In genomic region chr12:112100106-112100505, GRCm38 (mm10) we compare ENCODE assay signal across 25 mouse cellular contexts. TPM values are rescaled to one million over a fixed set of nuclear protein-coding genes. Genes with fewer than 3 reads are reported as not detected.
DNase-seq lines count a peak whose midpoint lies in the region; ATAC-seq lines count a peak whose summit lies in the region.
"Had no signal": no experiment of that assay in that cellular context is flagged by ENCODE, and none has a peak within 500 bp of the region (broad histone marks: within the 10 kb centered on the region; RNA-seq: fewer than 3 reads in every experiment).

No protein-coding gene starts in this region.

- WGBS in forebrain, embryonic 11.5 days = 64% methylated on average over 4 of the region's 4 CpGs
- WGBS in forebrain, embryonic 12.5 days = 51% methylated on average over 4 of the region's 4 CpGs
- WGBS in kidney, embryonic 14.5 days = 71% methylated on average over 4 of the region's 4 CpGs

- no peak overlapping the region for H3K27ac ChIP-seq in forebrain, embryonic 11.5 days (ENCODE audit: low read depth, low read length)
- no peak overlapping the region for H3K27ac ChIP-seq in forebrain, embryonic 12.5 days
- no peak overlapping the region for H3K27ac ChIP-seq in kidney, embryonic 14.5 days (ENCODE audit: low read depth, low read length)

- no peaks in the 10 kb centered on the region for H3K36me3 ChIP-seq in forebrain, embryonic 11.5 days (ENCODE audit: control insufficient read depth, insufficient read depth, low read length)
- H3K36me3 ChIP-seq in forebrain, embryonic 12.5 days (replicated peaks) = no peaks in the 10 kb centered on the region
- H3K36me3 ChIP-seq in kidney, embryonic 14.5 days (ENCODE audit: control insufficient read depth, insufficient read depth, low read length) = no peaks in the 10 kb centered on the region
- H3K36me3 ChIP-seq: G1E had no signal

- ATAC-seq in forebrain, embryonic 11.5 days (replicated peaks; ENCODE audit: low FRiP score) = no peak
- ATAC-seq in forebrain, embryonic 12.5 days (ENCODE audit: low FRiP score) = no peak
- ATAC-seq in kidney, embryonic 14.5 days (ENCODE audit: low FRiP score, low TSS enrichment) = no peak
- ATAC-seq: activated CD4-positive, CD25-positive, alpha-beta regulatory T cell, adult 4 months; CD4-positive, CD25-positive, alpha-beta regulatory T cell, adult 4 months; Patski had no signal

- no peak overlapping the region for H3K9ac ChIP-seq in forebrain, embryonic 11.5 days (ENCODE audit: low read length)
- no peak overlapping the region for H3K9ac ChIP-seq in forebrain, embryonic 12.5 days
- H3K9ac ChIP-seq in kidney, embryonic 14.5 days (ENCODE audit: low read depth, low read length) = no peak overlapping the region

- no peak overlapping the region for H3K4me2 ChIP-seq in forebrain, embryonic 11.5 days (ENCODE audit: low read depth, low read length, severe bottlenecking)
- no peak overlapping the region for H3K4me2 ChIP-seq in forebrain, embryonic 12.5 days
- no peak overlapping the region for H3K4me2 ChIP-seq in kidney, embryonic 14.5 days (replicated peaks; ENCODE audit: low read depth, low read length)

- H3K9me3 ChIP-seq in forebrain, embryonic 11.5 days (ENCODE audit: control insufficient read depth, low read length) = no peaks in the 10 kb centered on the region
- H3K9me3 ChIP-seq in forebrain, embryonic 12.5 days = no peaks in the 10 kb centered on the region
- H3K9me3 ChIP-seq in kidney, embryonic 14.5 days (ENCODE audit: control insufficient read depth, low read length) = no peaks in the 10 kb centered on the region
- H3K9me3 ChIP-seq: G1E had no signal

- H3K4me3 ChIP-seq in forebrain, embryonic 11.5 days (ENCODE audit: low read depth, low read length) = no peak overlapping the region
- no peak overlapping the region for H3K4me3 ChIP-seq in forebrain, embryonic 12.5 days (replicated peaks)
- H3K4me3 ChIP-seq in kidney, embryonic 14.5 days (ENCODE audit: low read length) = no peak overlapping the region

- no peaks in the 10 kb centered on the region for H3K27me3 ChIP-seq in forebrain, embryonic 11.5 days (ENCODE audit: control insufficient read depth, insufficient read depth, low read length)
- 0 out of 2 replicates have a peak, but pooled peaks cover 5% of the 10 kb centered on the region for H3K27me3 ChIP-seq in forebrain, embryonic 12.5 days
- no peaks in the 10 kb centered on the region for H3K27me3 ChIP-seq in kidney, embryonic 14.5 days (ENCODE audit: control insufficient read depth, insufficient read depth, low read length)

- no peaks in the 10 kb centered on the region for H3K4me1 ChIP-seq in forebrain, embryonic 11.5 days (replicated peaks; ENCODE audit: control insufficient read depth, insufficient read depth, low read length)
- no peaks in the 10 kb centered on the region for H3K4me1 ChIP-seq in forebrain, embryonic 12.5 days
- H3K4me1 ChIP-seq in kidney, embryonic 14.5 days (ENCODE audit: control insufficient read depth, insufficient read depth, low read length) = 0 out of 2 replicates have a peak, but pooled peaks cover 4% of the 10 kb centered on the region

- DNase-seq in forebrain, embryonic 11.5 days (ENCODE audit: low spot score) = peak; percentile 41
- DNase-seq in testis, postnatal 14 days (ENCODE audit: low spot score) = peak; percentile 51
- DNase-seq in testis, postnatal 10 days (ENCODE audit: low spot score) = no peak
- DNase-seq in Muller cell, postnatal 12 days (ENCODE audit: inconsistent ontology term) = peak; percentile 53
- DNase-seq in fibroblast of lung, adult 2 months (ENCODE audit: low read depth) = peak; percentile 62
- no peak for DNase-seq in gastrocnemius, adult 8-10 months (ENCODE audit: low spot score in 2 of 2)
- DNase-seq: adrenal gland, adult 2 months; adrenal gland, adult 8-10 months; adrenal gland, postnatal 10 days; adrenal gland, postnatal 14 days; adrenal gland, postnatal 25 days; adrenal gland, postnatal 36 days; B cell, adult 2 months; cerebellum, adult 11 months; cerebellum, adult 11-12 months; cerebellum, adult 18-20 months had no signal

RNA-seq across cellular contexts. Expression of gene Aspg, which starts 6.4 kb away (rescaled TPM):
- polyA plus RNA-seq in forebrain, embryonic 11.5 days (2014; fragmentation: Nextera tagmentation; extraction: Ambion mirVana) = 0.29 and 1.1 TPM in 2 replicates
- 0.23 and 0.59 TPM in 2 replicates for polyA plus RNA-seq in forebrain, embryonic 12.5 days (2016; fragmentation: Nextera tagmentation; extraction: Ambion mirVana)
- not detected for total RNA-seq in gastrocnemius, adult 8-10 months (2022)
- polyA plus RNA-seq in kidney, embryonic 14.5 days (2014; fragmentation: Nextera tagmentation; extraction: Ambion mirVana) = 1.1 TPM in 2 replicates
- total RNA-seq: CH12.LX, MEL had no signal
- polyA plus RNA-seq: activated CD4-positive, CD25-positive, alpha-beta regulatory T cell, adult 4 months; CD4-positive, CD25-positive, alpha-beta regulatory T cell, adult 4 months; G1E had no signal

RNA-seq across cellular contexts. Expression of gene Kif26a, which starts 45.9 kb away (rescaled TPM):
- polyA plus RNA-seq in forebrain, embryonic 11.5 days (2014; fragmentation: Nextera tagmentation; extraction: Ambion mirVana) = 6.4 and 7.1 TPM in 2 replicates
- 11.8 and 14.0 TPM in 2 replicates for polyA plus RNA-seq in forebrain, embryonic 12.5 days (2016; fragmentation: Nextera tagmentation; extraction: Ambion mirVana)
- 1 to 10 TPM; 3.4 to 4.5 (median 3.5) TPM for total RNA-seq in gastrocnemius, adult 8-10 months (2022)
- 2.2 and 3.8 TPM in 2 replicates for polyA plus RNA-seq in kidney, embryonic 14.5 days (2014; fragmentation: Nextera tagmentation; extraction: Ambion mirVana)
- total RNA-seq: CH12.LX, G1E had no signal
- polyA plus RNA-seq: activated CD4-positive, CD25-positive, alpha-beta regulatory T cell, adult 4 months; C2C12; CD4-positive, CD25-positive, alpha-beta regulatory T cell, adult 4 months; G1E had no signal

Comparison
In these comparisons a context has a peak if more than half of its experiments do, and no peak if none do; other contexts are left out.
1. DNase-seq: peak in forebrain, embryonic 11.5 days (single experiment), testis, postnatal 14 days (single experiment), Muller cell, postnatal 12 days (single experiment) and fibroblast of lung, adult 2 months (single experiment); none in testis, postnatal 10 days (single experiment) and gastrocnemius, adult 8-10 months (0 of 2).